Mouse (Mus musculus): Measurements from ENCODE around the gene Zdhhc22.

The Zdhhc22 gene

DNA sequence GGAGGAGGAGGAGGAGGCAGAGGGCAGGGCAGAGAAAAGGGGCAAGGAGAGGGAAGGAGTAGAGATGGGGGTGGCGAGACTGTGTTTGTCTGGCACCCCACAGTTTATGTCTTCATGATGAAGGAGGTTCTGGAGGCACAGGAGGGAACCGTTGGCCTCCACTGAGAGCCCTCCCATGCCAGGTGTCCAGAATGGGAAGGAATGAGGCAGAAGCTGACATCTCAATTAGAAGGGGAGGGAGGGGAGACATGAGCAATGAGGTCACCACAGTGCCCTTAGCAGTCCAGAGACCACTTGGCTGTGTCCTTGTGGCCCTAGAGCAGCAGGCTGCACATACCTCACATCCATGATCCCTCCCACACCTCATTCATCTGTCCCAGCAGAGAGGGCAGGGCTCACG lies 4.5 kb upstream of the Zdhhc22 start:
- no peak for DNase-seq

DNA sequence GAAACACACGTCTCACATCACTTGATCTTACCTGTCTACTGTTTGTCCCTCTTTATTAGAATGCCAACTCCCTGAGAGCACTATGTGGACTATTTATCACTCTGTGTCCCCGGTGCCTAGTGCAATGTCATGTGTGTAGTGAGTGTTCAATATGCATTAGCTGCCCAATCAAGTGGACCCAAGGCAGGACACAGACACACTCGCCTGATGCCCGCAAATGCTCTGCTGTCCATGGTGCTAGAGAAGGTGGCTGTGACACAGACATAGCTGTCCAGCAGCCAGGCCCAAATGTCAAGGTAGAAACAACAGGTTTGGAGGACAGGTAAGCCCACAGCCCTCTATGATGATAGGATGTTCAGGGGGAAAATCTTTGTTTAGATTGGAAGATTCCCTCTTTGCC lies 3.9 kb upstream of the Zdhhc22 start:
- DNase-seq, result no peak

- DNase-seq, result no peak
Measured at GRCm38 (mm10) chr12:86990755-86991110, 503 bp upstream of the Zdhhc22 start.

- no peak for DNase-seq
Measured at GRCm38 (mm10) chr12:86989378-86989777, 852 bp downstream of the Zdhhc22 start.

DNA sequence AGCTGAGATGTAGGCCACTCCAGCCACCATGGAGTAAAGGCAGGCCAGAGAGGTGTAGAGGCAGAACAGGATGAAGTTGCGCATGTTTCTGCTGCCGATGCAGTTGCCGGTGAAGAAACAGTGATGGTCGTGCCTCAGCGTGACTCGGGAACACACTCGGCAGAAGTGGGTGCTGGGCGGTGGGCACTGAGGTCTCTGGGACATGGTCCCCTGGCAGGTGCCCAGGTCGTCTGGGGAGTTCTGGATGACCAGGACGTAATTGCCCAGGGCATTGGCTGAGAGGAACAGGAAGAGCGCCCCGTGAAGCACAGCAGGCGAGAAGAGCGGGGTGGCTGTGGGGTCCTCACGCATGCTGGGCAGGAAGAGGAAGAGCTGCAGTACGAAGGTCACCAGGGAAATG lies 2.0 kb downstream of the Zdhhc22 start:
- no peak for DNase-seq

- no peak for DNase-seq
Measured at GRCm38 (mm10) chr12:86986562-86986961, 3.7 kb downstream of the Zdhhc22 start.

GRCm38 (mm10) chr12:86984194-86984555 lies 6.1 kb downstream of the Zdhhc22 start:
- DNase-seq, result peak in 1 of 2 experiments; percentile 42

GRCm38 (mm10) chr12:86983470-86984193 lies 6.6 kb downstream of the Zdhhc22 start:
- peak; percentile 25 to 50 for DNase-seq

- no peak for DNase-seq
Measured at GRCm38 (mm10) chr12:86981180-86981579, 9.1 kb downstream of the Zdhhc22 start.

- DNase-seq, result no peak
Measured at GRCm38 (mm10) chr12:86977833-86978232, 12.4 kb downstream of the Zdhhc22 start.

DNA sequence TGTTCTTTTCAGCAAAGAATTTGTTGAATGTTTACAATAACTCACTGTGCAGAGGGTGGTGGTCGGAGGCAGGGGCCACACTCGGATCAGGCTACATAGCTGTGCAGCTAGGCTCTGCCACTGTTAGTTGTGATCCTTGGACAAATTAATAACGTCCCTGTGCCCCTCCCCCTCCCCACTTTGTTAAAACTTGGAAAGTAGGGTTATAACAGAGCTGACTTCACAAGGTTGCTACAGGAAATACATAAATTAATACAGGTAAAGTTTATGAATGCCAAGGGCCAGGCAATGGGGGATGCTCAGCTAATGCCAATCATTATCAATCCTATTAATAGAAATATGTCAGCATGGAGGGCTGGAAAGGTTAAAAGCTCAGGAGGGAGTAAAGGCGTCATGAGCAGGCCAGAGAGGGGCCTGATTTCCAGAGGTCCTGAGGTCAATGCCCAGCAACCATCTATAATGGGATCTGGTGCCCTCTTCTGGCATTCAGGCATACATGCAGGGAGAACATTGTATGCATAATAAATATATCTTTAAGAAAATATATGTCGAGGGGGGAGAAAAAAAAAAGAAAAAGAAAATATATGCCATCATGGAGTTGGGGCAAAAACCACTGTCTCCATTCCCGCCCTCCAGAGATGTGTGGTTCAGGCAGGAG lies 13.6 kb downstream of the Zdhhc22 start:
- no peak for DNase-seq

GRCm38 (mm10) chr12:86975761-86976160 lies 14.5 kb downstream of the Zdhhc22 start:
- DNase-seq, result no peak

DNA sequence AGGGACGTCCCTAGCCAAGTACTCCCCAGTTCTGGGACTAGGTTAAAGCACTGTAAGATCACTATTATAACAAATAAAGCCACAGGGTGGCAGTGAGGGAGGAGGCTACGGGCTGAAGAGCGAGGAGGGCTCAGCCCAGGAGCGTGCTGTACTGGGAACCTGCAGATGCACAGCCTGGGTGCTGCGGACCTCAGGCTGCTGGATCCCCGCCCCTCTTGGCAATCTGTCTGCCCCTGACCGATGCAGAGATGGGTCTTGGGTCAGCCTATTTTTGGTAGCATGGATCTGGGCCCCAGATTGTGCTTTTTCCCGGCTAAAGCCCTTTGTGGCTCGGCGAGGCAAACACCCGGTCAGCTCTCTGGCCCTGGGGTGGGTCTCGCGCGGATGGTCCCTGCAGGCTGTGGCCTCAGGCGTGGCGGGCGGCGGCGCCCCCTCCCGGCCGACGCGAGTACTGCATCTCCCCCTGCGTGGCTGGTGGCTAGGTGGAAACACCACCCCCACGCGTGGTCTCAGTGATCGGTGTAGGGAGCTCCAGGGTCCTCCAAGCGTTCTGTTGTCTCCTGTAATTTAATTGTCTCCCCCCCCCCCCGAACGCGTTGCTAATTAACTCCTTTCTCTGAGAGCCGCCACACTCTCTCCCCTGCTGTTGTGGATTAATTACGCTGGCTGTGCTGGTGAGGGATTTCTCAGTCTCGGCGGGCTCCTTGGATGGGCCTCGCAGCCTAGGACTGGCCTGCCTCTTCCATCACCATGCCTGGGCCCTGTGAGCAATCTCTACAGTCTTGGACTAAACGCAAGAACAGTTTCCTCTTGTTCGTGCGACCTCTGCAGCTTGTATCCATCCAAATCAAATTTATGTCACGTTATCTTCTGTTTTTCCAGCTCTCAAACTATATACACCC lies 15.6 kb downstream of the Zdhhc22 start:
- DNase-seq, result peak; percentile 34 to 59

DNA sequence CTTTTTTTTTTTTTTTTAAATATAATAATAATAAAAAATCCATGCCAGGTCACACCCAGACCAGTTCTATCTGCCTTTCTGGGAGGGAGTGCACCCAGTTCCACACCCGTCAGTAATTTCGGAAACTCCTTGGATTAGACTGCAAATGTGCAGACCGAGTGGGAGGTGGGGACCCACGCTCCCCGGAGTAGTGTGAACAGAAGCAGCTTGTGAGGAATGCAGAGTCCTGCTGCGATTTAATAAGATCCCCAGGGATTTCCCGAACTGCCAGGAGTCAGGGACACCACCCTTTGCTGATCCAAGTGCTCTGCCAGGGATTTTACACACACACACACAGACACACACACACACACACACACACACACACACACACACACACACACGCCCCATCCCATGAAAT lies 16.5 kb downstream of the Zdhhc22 start:
- no peak for DNase-seq

- peak; percentile 85 to 86 for DNase-seq
Measured at GRCm38 (mm10) chr12:86973216-86973615, 17.0 kb downstream of the Zdhhc22 start.

DNA sequence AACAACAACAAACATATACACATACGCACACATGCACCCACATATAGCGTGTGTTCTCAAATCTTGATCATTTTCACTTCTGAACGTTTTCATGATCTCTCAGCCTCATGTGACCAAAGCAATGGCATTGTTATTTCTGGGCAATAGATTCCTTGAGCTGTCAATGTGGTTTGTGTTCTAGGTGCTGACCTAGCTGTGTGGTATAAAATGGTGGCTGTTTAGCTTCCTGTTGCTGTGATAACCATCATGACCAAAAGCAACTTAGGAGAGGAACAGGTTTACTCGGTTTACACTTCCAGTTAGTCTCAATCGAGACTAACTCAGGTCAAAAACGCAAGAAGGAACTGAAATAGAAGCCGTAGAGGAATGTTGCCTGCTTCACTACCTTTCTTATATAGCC lies 19.1 kb downstream of the Zdhhc22 start:
- no peak for DNase-seq

DNA sequence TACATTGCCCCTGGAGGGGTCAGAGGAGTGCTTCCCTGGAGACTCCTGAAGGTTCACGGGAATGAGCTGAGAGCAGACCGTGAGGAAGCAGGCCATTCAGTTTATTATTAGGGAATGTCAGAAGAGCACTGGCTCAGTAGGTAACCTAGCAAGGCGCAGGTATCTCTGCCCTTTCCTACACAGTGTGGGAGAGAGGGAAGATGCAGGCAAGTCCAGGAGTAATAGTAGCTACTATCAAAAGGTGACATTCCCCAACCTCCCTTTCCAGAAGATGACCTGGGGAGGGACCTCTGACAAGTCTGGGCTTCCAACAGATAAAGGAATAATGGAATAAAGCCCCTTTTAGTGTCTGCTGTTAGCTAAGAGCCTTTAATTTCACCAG lies 21.0 kb downstream of the Zdhhc22 start:
- DNase-seq, result no peak

- DNase-seq, result no peak
Measured at GRCm38 (mm10) chr12:86968468-86969219, 21.6 kb downstream of the Zdhhc22 start.

DNA sequence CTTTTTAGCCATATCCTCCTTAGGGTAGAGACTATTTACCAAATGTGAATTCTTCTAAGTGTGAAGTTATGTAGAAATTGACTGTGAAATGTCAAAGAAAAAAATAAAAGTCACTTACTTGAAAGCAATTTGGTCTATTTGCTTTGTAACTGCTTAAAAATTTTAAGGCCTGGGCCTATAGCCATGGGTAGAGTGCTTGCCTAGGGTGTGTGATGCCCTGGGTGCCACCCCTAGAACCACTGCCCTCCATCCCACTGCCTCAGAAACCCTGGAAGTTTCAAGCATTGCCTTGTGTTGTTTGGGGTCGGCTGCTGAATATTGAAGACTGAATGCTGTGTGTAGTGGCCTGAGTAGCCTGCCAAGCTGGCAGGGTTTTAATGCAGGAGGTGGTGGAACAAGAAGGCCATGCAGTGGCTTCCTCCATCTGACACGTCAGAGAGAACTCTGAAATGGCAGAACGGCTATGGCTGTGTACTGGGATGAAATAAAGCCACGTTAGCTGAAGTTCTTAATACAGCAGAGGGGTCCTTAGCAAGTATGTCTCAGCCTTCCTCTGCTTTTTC lies 24.9 kb downstream of the Zdhhc22 start:
- DNase-seq, result no peak

DNA sequence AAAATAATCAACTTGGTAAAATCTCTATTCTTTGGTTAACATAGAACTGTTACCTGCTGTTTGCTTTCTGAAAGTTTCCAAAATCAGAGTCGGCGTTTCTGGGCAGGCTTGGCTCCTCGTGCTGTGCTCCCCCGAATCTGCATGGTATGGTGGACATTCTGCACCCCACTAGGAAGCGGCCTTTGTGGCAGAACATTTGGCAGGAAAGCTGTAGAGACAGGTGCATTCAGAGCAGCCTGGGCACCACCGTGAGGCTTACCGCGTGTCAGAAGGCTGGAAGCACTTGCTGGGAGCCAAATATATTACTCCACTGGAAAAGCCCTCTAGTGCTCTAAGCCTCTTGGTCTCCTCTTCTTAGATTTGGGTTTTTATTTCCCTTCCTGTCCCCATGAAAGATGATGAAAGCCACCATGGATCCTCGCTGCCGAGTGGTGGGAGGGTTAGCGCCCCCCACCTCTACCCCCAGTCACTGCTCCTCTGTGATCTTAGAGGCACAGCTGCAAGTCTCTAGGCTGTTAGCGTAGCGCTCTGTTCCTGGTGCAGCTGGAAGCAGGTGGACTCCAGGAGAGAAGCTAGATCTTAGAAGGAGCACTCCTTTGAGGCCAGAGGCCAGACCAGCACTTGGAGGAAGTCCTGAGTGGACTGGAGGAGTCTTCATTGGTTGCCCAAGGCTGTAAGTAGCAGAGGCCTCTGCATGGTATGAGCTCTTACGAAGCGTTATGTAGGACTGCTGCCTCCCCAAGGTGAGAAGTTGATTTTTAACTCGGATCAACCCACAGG lies 25.8 kb downstream of the Zdhhc22 start:
- no peak for DNase-seq

DNA sequence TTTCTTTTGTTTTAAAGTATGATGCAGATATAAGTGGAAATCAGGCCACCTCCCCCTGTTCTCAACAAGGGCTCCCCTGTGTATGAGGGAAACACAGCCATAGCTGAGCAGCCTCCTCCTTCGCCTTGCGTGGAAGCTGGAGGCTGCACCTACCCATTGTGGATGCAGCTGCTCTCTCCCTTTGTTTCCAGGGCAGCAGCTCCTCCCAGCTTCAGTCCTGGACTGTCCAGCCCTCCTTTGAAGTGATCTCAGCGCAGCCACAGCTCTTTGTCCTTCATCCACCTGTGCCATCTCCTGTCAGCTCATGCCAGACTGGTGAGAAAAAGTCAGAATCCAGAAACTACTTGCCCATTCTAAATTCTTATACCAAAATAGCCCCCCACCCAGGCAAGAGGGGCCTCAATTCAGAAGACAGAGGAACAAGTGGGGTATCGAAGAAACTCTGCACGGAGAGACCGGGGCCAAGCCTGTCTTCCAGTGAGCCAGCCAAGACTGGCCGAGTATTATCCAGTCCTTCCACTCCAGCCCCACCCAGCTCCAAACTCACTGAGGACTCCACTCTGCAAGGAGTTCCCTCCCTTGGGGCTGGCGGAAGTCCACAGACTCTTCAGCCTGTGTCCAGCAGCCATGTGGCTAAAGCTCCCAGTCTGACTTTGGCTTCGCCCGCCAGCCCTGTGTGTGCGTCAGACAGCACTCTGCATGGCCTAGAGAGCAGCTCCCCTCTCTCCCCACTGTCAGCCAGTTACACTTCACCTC lies 28.5 kb downstream of the Zdhhc22 start:
- no peak for DNase-seq

Measured in kidney, adult 8-10 months (tissue).